11 mouse cellular contexts compared by ENCODE assay signal in genomic region chr12:71969941-71970629, GRCm38 (mm10).
A peak's percentile ranks its signal among the peaks of the same experiment; 100 is the strongest.
DNase-seq lines count a peak whose midpoint lies in the region; ATAC-seq and TF ChIP-seq lines count a peak whose summit lies in the region.
"Had no signal": no experiment of that assay in that cellular context is flagged by ENCODE, and none has a peak within 500 bp of the region (broad histone marks: within the 10 kb centered on the region; RNA-seq: fewer than 3 reads in every experiment).

No protein-coding gene starts in this region.

- no peak for TF ChIP-seq EP300 in heart, adult 2 months (IDR thresholded peaks at IDR 0.05; ENCODE audit: insufficient read depth, low read depth, low read length)

- H3K79me2 ChIP-seq in heart, adult 2 months (replicated peaks; ENCODE audit: control insufficient read depth, insufficient read depth, low read length): no peaks in the 10 kb centered on the region

- H3K4me3 ChIP-seq in heart, adult 2 months: no peak overlapping the region
- H3K4me3 ChIP-seq in limb, embryonic 14.5 days (replicated peaks; ENCODE audit: low read length): no peak overlapping the region
- no peak overlapping the region for H3K4me3 ChIP-seq in limb, embryonic 10.5 days
- H3K4me3 ChIP-seq in stomach, embryonic 15.5 days (replicated peaks): no peak overlapping the region
- H3K4me3 ChIP-seq: embryonic facial prominence, embryonic 13.5 days; hindbrain, embryonic 12.5 days had no signal

- H3K4me1 ChIP-seq in heart, adult 2 months (ENCODE audit: control insufficient read depth, insufficient read depth, low read length): peaks cover 22% of the 10 kb centered on the region
- no peaks in the 10 kb centered on the region for H3K4me1 ChIP-seq in limb, embryonic 14.5 days (ENCODE audit: control insufficient read depth, insufficient read depth, low read length)
- H3K4me1 ChIP-seq in limb, embryonic 10.5 days: peaks cover 22% of the 10 kb centered on the region
- H3K4me1 ChIP-seq in stomach, embryonic 15.5 days: peaks cover 15% of the 10 kb centered on the region

- no peak overlapping the region for H3K4me2 ChIP-seq in limb, embryonic 14.5 days (replicated peaks; ENCODE audit: low read depth, low read length, severe bottlenecking)
- no peak overlapping the region for H3K4me2 ChIP-seq in stomach, embryonic 15.5 days
- H3K4me2 ChIP-seq: embryonic facial prominence, embryonic 13.5 days; hindbrain, embryonic 12.5 days had no signal

- peak overlapping the region; percentile 42 for H3K27ac ChIP-seq in heart, adult 2 months
- H3K27ac ChIP-seq in limb, embryonic 14.5 days (replicated peaks; ENCODE audit: low read depth, low read length): no peak overlapping the region
- H3K27ac ChIP-seq in limb, embryonic 10.5 days: no peak overlapping the region
- H3K27ac ChIP-seq in stomach, embryonic 15.5 days: peak overlapping the region; percentile 61; the same call in 1 of the 2 replicates
- H3K27ac ChIP-seq: embryonic facial prominence, embryonic 13.5 days; hindbrain, embryonic 12.5 days had no signal

- no peaks in the 10 kb centered on the region for H3K27me3 ChIP-seq in heart, adult 2 months (ENCODE audit: control insufficient read depth, insufficient read depth, low read length)
- H3K27me3 ChIP-seq in limb, embryonic 14.5 days (ENCODE audit: control insufficient read depth, insufficient read depth, low read length): no peaks in the 10 kb centered on the region
- no peaks in the 10 kb centered on the region for H3K27me3 ChIP-seq in limb, embryonic 10.5 days (ENCODE audit: low read depth, poor library complexity, severe bottlenecking)
- no peaks in the 10 kb centered on the region for H3K27me3 ChIP-seq in stomach, embryonic 15.5 days (replicated peaks)
- H3K27me3 ChIP-seq: embryonic facial prominence, embryonic 13.5 days; hindbrain, embryonic 12.5 days had no signal

- intact Hi-C loops in heart, adult 2 months (cut with DNase I): no loop called here
- intact Hi-C loops in heart, postnatal 14 days (cut with DNase I): no loop called here

- 0 out of 2 replicates have a peak, but pooled peaks have one; percentile 15 for ATAC-seq in limb, embryonic 14.5 days (ENCODE audit: low FRiP score, low read depth)
- ATAC-seq in stomach, embryonic 15.5 days (ENCODE audit: insufficient read depth, low FRiP score, low read depth): no peak

- 50% methylated on average over 12 of the region's 12 CpGs for WGBS in heart, adult 2 months
- 71% methylated on average over 12 of the region's 12 CpGs for WGBS in limb, embryonic 14.5 days
- 79% methylated on average over 12 of the region's 12 CpGs for WGBS in limb, embryonic 10.5 days
- 76% methylated on average over 12 of the region's 12 CpGs for WGBS in stomach, embryonic 15.5 days

- H3K36me3 ChIP-seq in heart, adult 2 months (ENCODE audit: control insufficient read depth, insufficient read depth, low read length): peaks cover 25% of the 10 kb centered on the region
- H3K36me3 ChIP-seq in limb, embryonic 14.5 days (ENCODE audit: control insufficient read depth, insufficient read depth, low read length): peaks cover 21% of the 10 kb centered on the region
- H3K36me3 ChIP-seq in limb, embryonic 10.5 days: no peaks in the 10 kb centered on the region
- H3K36me3 ChIP-seq in stomach, embryonic 15.5 days: peaks cover 5% of the 10 kb centered on the region

- no peak for DNase-seq in heart, adult 2 months
- DNase-seq in heart, postnatal 14 days: no peak
- DNase-seq in limb, embryonic 14.5 days (ENCODE audit: low spot score): no peak
- DNase-seq in limb, embryonic 10.5 days (ENCODE audit: low spot score): no peak
- peak; percentile 47 for DNase-seq in gonadal fat pad, adult 2 months (ENCODE audit: low read depth)
- DNase-seq in cerebellum, adult 11 months: no peak
- DNase-seq: cerebellum, postnatal 25 days; thymus, postnatal 14 days had no signal

- TF ChIP-seq CTCF in heart, adult 2 months (IDR thresholded peaks at IDR 0.05): no peak

- H3K9ac ChIP-seq in heart, adult 2 months (ENCODE audit: low read depth, low read length): no peak overlapping the region
- no peak overlapping the region for H3K9ac ChIP-seq in limb, embryonic 14.5 days (ENCODE audit: low read depth, low read length, severe bottlenecking)
- no peak overlapping the region for H3K9ac ChIP-seq in stomach, embryonic 15.5 days
- H3K9ac ChIP-seq: embryonic facial prominence, embryonic 13.5 days; hindbrain, embryonic 12.5 days had no signal

- no peaks in the 10 kb centered on the region for H3K9me3 ChIP-seq in limb, embryonic 14.5 days (ENCODE audit: control insufficient read depth, low read length)
- no peaks in the 10 kb centered on the region for H3K9me3 ChIP-seq in limb, embryonic 10.5 days (replicated peaks)
- no peaks in the 10 kb centered on the region for H3K9me3 ChIP-seq in stomach, embryonic 15.5 days
- H3K9me3 ChIP-seq: embryonic facial prominence, embryonic 13.5 days; hindbrain, embryonic 12.5 days had no signal

- TF ChIP-seq POLR2A in heart, adult 2 months (IDR thresholded peaks at IDR 0.05; ENCODE audit: insufficient read depth, low read depth, low read length): no peak
- no peak for TF ChIP-seq POLR2A in limb, embryonic 14.5 days (IDR thresholded peaks at IDR 0.05; ENCODE audit: borderline replicate concordance, extremely low read depth, insufficient read depth, insufficient read length)

Comparison
In these comparisons a context has a peak if more than half of its experiments do, and no peak if none do; other contexts are left out.
1. H3K27ac ChIP-seq: peak in heart, adult 2 months (single experiment) and stomach, embryonic 15.5 days (single experiment); none in limb, embryonic 14.5 days (single experiment) and limb, embryonic 10.5 days (single experiment).